Mouse (Mus musculus) megakaryocyte, embryonic 14.5 days (primary cell): Measurements from ENCODE around the gene Megf9.

ENCODE experiments used
- FLI1 ChIP-seq: IDR thresholded peaks from 2 replicates; pipeline ENCODE4 v1.6.1; 2012; ENCODE audit warnings: low read length, inconsistent platforms, mixed read lengths
- GATA1 ChIP-seq: IDR thresholded peaks from 3 replicates; pipeline ENCODE4 v1.6.1; 2012; ENCODE audit warnings: mixed read lengths, low read length, inconsistent platforms, borderline replicate concordance

- no peak for TF ChIP-seq FLI1
- TF ChIP-seq GATA1, result no peak
Observed at GRCm38 (mm10) chr4:70499285-70499684, 35.5 kb downstream of the Megf9 start.
